ENCODE assay signal across 1 mouse cellular context in the genomic region with DNA sequence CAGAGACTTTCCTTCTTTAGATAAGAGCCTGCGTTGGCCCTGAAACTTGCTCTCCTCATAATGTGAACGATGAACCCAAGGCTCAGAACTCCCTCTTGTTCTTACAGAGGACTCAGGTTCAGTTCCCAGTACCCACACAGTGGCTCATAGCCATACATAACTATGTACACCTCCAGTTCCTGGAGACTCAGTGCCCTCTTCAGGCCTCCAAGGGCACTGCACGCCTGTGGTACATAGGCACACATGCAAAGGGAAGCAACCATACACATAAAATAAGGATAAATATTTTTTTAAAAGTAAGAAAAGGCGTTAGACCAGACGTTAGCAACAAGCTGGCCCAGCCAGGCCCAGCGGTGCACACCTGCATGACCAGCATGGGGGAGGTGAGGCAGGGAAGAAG.
TF ChIP-seq lines count a peak whose summit lies in the region.

No protein-coding gene starts in this region.

TF ChIP-seq in MEL, 35 proteins besides CTCF, POLR2A, EP300 and RAD21:
- TF ChIP-seq UBTF (IDR thresholded peaks at IDR 0.05; ENCODE audit: borderline replicate concordance, insufficient read depth, low read depth, low read length): no peak
- TF ChIP-seq GATA1 (IDR thresholded peaks at IDR 0.05; ENCODE audit: low read depth, low read length): no peak
- TF ChIP-seq BHLHE40 (IDR thresholded peaks at IDR 0.05; ENCODE audit: borderline replicate concordance, low read depth, low read length): no peak
- TF ChIP-seq POLR2AphosphoS2 (IDR thresholded peaks at IDR 0.05; ENCODE audit: low read length): no peak
- no peak for TF ChIP-seq USF2 (IDR thresholded peaks at IDR 0.05; ENCODE audit: borderline replicate concordance in 1 of 2, insufficient read depth in 1 of 2, low read depth in 1 of 2, low read length in 2 of 2)
- no peak for TF ChIP-seq GABPA (IDR thresholded peaks at IDR 0.05; ENCODE audit: low read depth, low read length)
- TF ChIP-seq MYB (IDR thresholded peaks at IDR 0.05; ENCODE audit: low read depth, low read length): no peak
- no peak for TF ChIP-seq MAZ (IDR thresholded peaks at IDR 0.05; ENCODE audit: low read depth, low read length)
- TF ChIP-seq ZNF384 (IDR thresholded peaks at IDR 0.05; ENCODE audit: low read depth, low read length): no peak
